Mouse (Mus musculus): ENCODE data around the gene Faf2.

DNA sequence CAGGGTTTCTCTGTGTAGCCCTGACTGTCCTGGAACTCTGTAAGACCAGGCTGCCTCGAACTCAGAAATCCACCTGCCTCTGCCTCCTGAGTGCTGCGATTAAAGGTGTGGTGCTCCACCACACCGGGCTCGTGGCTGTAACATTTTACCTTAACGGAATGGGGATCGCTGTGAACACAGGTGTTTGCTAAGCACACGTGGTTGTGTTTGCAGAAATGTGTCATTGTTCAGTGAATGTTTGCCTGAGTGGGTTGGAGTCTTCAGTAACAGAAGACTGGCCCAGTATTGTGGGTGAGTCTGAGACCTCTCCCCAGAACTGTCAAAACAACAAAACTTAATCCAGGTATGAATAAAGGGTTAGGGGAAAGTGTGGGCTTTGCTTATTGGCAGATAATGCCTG is 43.5 kb downstream of the Faf2 start:
- TF ChIP-seq BHLHE40 (IDR thresholded peaks at IDR 0.05; ENCODE audit: borderline replicate concordance, low read depth, low read length), result no peak
- TF ChIP-seq MAFK (IDR thresholded peaks at IDR 0.05; ENCODE audit: borderline replicate concordance, low read depth, low read length), result no peak
- no peak for TF ChIP-seq EP300 (IDR thresholded peaks at IDR 0.05; ENCODE audit: low read depth in 1 of 2, low read length in 2 of 2)
- TF ChIP-seq MYC (IDR thresholded peaks at IDR 0.05; ENCODE audit: low read depth, low read length), result no peak
- TF ChIP-seq CTCF (IDR thresholded peaks at IDR 0.05 in 2 of 3, conservative IDR thresholded peaks at IDR 0.05 in 1 of 3; ENCODE audit: control insufficient read depth in 1 of 3, insufficient read depth in 1 of 3, low read depth in 2 of 3, low read length in 3 of 3, poor library complexity in 1 of 3, severe bottlenecking in 1 of 3), result no peak
- no peak for TF ChIP-seq POLR2A (IDR thresholded peaks at IDR 0.05; ENCODE audit: control insufficient read depth in 1 of 2, insufficient read depth in 1 of 2, low read depth in 1 of 2, low read length in 2 of 2, poor library complexity in 1 of 2)
- no peak for TF ChIP-seq NRF1 (IDR thresholded peaks at IDR 0.05; ENCODE audit: insufficient read depth, low read depth, low read length, poor library complexity, severe bottlenecking)
- TF ChIP-seq MEF2A (IDR thresholded peaks at IDR 0.05; ENCODE audit: extremely low read depth, insufficient replicate concordance, low read depth, low read length, poor library complexity, severe bottlenecking), result no peak
- no peak for TF ChIP-seq E2F4 (IDR thresholded peaks at IDR 0.05; ENCODE audit: borderline replicate concordance, low read depth, low read length)
- TF ChIP-seq USF1 (IDR thresholded peaks at IDR 0.05; ENCODE audit: low read depth, low read length), result no peak
- no peak for TF ChIP-seq ZC3H11A (IDR thresholded peaks at IDR 0.05; ENCODE audit: low read depth, low read length)
- TF ChIP-seq KAT2A (conservative IDR thresholded peaks at IDR 0.05; ENCODE audit: low read depth, low read length), result no peak
- TF ChIP-seq MXI1 (IDR thresholded peaks at IDR 0.05; ENCODE audit: low read depth, low read length), result no peak
